Mouse (Mus musculus): ENCODE measurements around the gene Pum3. TPM values are rescaled to one million over a fixed set of nuclear protein-coding genes. Genes with fewer than 3 reads are reported as not detected.

Gene Pum3
- polyA plus RNA-seq, 1 experiment, result 20.3 TPM

DNA sequence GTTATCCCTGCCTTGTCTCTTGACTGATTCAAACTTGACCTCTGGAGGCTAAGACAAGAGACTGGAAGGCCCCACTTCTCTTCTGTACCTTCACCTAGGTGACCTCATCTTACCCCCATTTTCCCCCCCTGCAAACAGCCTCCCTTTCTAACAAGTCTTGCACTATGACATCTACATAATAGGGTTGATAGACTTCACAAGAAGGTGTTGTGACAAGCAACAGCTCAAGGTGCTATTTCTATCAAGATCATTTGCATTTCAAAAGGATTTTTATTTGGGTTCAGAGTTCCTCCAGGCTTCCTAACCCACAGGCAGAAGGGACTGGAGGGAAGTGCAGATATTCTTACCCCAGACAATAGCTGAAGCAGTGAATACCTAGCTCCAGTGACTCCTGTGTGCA is 44.3 kb downstream of the Pum3 start:
- peaks cover 22% of the 10 kb centered on the region for H3K36me3 ChIP-seq (ENCODE audit: control insufficient read depth, insufficient read depth, low read length)
- H3K4me3 ChIP-seq (ENCODE audit: control insufficient read depth, insufficient read depth, low read length), result no peak overlapping the region
- no peaks in the 10 kb centered on the region for H3K4me1 ChIP-seq (replicated peaks; ENCODE audit: control insufficient read depth, insufficient read depth, low read length)
- no peak overlapping the region for H3K27ac ChIP-seq (ENCODE audit: control insufficient read depth, insufficient read depth, low read length)
- TF ChIP-seq POLR2A (IDR thresholded peaks at IDR 0.05; ENCODE audit: control insufficient read depth, extremely low read depth, insufficient read depth, low read length, poor library complexity) (no peak), CTCF (IDR thresholded peaks at IDR 0.05; ENCODE audit: borderline replicate concordance, control insufficient read depth, extremely low read depth, insufficient read depth, low read length, poor library complexity) (no peak)
- no peak for DNase-seq
- H3K27me3 ChIP-seq (ENCODE audit: control insufficient read depth, insufficient read depth, low read length), result no peaks in the 10 kb centered on the region

DNA sequence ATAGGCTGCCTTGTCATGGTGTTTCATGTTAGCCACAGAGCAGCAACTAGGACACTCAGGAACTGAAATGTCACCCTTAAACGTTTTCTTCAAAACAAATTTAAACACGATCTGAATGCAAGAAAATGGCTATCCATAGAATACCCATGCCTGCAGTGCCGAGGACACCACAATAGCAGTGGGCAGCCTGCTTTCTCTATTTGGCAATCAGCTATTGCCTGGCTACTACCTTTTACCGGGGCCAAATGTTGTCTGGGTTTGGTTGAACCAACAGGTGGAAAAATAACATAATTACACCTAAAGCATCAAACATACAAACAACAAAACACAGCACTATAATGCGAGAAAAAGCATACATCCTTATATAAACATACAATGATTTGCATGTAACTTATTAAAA is 46.4 kb downstream of the Pum3 start:
- DNase-seq, result no peak
- Histone ChIP-seq H3K4me1 (replicated peaks; ENCODE audit: control insufficient read depth, insufficient read depth, low read length) (no peaks in the 10 kb centered on the region), H3K27ac (ENCODE audit: control insufficient read depth, insufficient read depth, low read length) (no peak overlapping the region), H3K4me3 (ENCODE audit: control insufficient read depth, insufficient read depth, low read length) (no peak overlapping the region), H3K36me3 (ENCODE audit: control insufficient read depth, insufficient read depth, low read length) (peaks cover 10% of the 10 kb centered on the region), H3K27me3 (ENCODE audit: control insufficient read depth, insufficient read depth, low read length) (no peaks in the 10 kb centered on the region)
- WGBS, result 87% methylated on average over 5 of the region's 5 CpGs
- TF ChIP-seq POLR2A (IDR thresholded peaks at IDR 0.05; ENCODE audit: control insufficient read depth, extremely low read depth, insufficient read depth, low read length, poor library complexity) (no peak), CTCF (IDR thresholded peaks at IDR 0.05; ENCODE audit: borderline replicate concordance, control insufficient read depth, extremely low read depth, insufficient read depth, low read length, poor library complexity) (no peak)

DNA sequence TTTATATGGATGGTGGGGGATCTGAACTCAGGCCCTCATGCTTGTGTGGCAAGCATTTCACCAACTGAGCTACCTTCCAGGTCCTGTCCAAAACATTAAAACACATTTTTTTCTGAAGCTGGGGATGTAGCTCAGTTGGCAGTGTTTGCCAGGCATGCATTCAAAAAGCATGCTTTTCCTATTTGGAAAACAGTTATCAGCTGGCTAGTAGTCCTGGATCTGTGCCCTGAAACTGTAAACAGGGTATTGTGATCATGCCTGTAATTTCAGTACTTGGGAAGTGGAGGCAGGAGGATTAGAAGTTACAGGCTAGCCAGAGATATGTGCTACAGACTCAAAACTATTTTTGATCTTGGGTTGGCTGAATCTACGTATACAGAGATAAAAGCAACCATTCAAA is 47.5 kb downstream of the Pum3 start:
- 81% methylated on average over 1 of the region's 1 CpGs for WGBS
- H3K4me3 ChIP-seq (ENCODE audit: control insufficient read depth, insufficient read depth, low read length), result no peak overlapping the region
- no peaks in the 10 kb centered on the region for H3K27me3 ChIP-seq (ENCODE audit: control insufficient read depth, insufficient read depth, low read length)
- DNase-seq, result no peak
- no peak overlapping the region for H3K27ac ChIP-seq (ENCODE audit: control insufficient read depth, insufficient read depth, low read length)
- H3K36me3 ChIP-seq (ENCODE audit: control insufficient read depth, insufficient read depth, low read length), result peaks cover 10% of the 10 kb centered on the region
- TF ChIP-seq POLR2A (IDR thresholded peaks at IDR 0.05; ENCODE audit: control insufficient read depth, extremely low read depth, insufficient read depth, low read length, poor library complexity) (no peak), CTCF (IDR thresholded peaks at IDR 0.05; ENCODE audit: borderline replicate concordance, control insufficient read depth, extremely low read depth, insufficient read depth, low read length, poor library complexity) (no peak)
- H3K4me1 ChIP-seq (replicated peaks; ENCODE audit: control insufficient read depth, insufficient read depth, low read length), result no peaks in the 10 kb centered on the region

- no peaks in the 10 kb centered on the region for H3K27me3 ChIP-seq (ENCODE audit: control insufficient read depth, insufficient read depth, low read length)
- H3K4me1 ChIP-seq (replicated peaks; ENCODE audit: control insufficient read depth, insufficient read depth, low read length), result no peaks in the 10 kb centered on the region
- H3K36me3 ChIP-seq (ENCODE audit: control insufficient read depth, insufficient read depth, low read length), result no peaks in the 10 kb centered on the region
- 85% methylated on average over 2 of the region's 2 CpGs for WGBS
- DNase-seq, result no peak
- no peak for TF ChIP-seq CTCF (IDR thresholded peaks at IDR 0.05; ENCODE audit: borderline replicate concordance, control insufficient read depth, extremely low read depth, insufficient read depth, low read length, poor library complexity)
- no peak for TF ChIP-seq POLR2A (IDR thresholded peaks at IDR 0.05; ENCODE audit: control insufficient read depth, extremely low read depth, insufficient read depth, low read length, poor library complexity)
- no peak overlapping the region for H3K27ac ChIP-seq (ENCODE audit: control insufficient read depth, insufficient read depth, low read length)
- H3K4me3 ChIP-seq (ENCODE audit: control insufficient read depth, insufficient read depth, low read length), result no peak overlapping the region
Measured at GRCm38 (mm10) chr19:27379712-27380401, 49.8 kb downstream of the Pum3 start.

DNA sequence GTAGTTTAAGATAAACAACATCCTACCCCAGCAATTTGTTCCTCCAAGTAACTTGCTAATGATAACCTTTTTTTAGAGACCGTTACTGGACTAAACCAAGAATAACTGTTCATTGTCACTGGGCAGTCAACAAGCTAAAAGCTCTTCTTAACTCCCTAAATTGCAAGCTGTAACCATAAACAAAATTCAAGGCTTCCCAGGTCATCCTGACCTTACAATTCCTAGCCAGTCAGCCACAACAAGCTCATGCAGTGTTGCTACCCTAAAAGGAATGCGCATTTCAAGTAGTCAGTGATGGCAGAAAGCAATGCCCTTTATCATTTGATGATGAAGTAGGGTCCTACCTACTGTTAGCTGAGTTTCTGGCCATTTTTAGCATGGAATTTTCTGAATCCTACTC is 58.8 kb downstream of the Pum3 start:
- H3K27me3 ChIP-seq (ENCODE audit: control insufficient read depth, insufficient read depth, low read length), result no peaks in the 10 kb centered on the region
- TF ChIP-seq CTCF (IDR thresholded peaks at IDR 0.05; ENCODE audit: borderline replicate concordance, control insufficient read depth, extremely low read depth, insufficient read depth, low read length, poor library complexity), result no peak
- TF ChIP-seq POLR2A (IDR thresholded peaks at IDR 0.05; ENCODE audit: control insufficient read depth, extremely low read depth, insufficient read depth, low read length, poor library complexity), result no peak
- H3K4me1 ChIP-seq (replicated peaks; ENCODE audit: control insufficient read depth, insufficient read depth, low read length), result no peaks in the 10 kb centered on the region
- no peaks in the 10 kb centered on the region for H3K36me3 ChIP-seq (ENCODE audit: control insufficient read depth, insufficient read depth, low read length)
- 98% methylated on average over 2 of the region's 2 CpGs for WGBS
- no peak overlapping the region for H3K4me3 ChIP-seq (ENCODE audit: control insufficient read depth, insufficient read depth, low read length)
- no peak overlapping the region for H3K27ac ChIP-seq (ENCODE audit: control insufficient read depth, insufficient read depth, low read length)
- DNase-seq, result no peak

DNA sequence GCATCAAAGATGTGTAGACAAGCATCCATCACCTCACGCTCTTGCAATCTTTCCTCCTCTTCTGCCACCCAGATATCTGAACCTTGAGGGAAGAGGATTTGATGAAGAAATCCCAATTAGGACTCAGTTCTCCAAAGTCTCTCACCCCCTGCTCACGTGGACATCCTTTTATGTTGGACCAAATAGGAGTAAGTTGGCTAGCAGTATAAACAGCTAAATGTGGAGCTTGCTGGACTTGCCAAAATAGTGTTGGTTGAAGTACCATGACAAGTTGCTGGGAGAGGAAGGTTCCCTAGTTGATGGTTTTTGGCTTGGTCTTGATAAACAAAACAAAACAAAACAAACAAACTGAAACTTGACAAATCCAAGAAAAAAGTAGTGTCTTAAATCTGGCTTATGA is 59.5 kb downstream of the Pum3 start:
- no peak for TF ChIP-seq POLR2A (IDR thresholded peaks at IDR 0.05; ENCODE audit: control insufficient read depth, extremely low read depth, insufficient read depth, low read length, poor library complexity)
- 87% methylated on average over 2 of the region's 2 CpGs for WGBS
- no peaks in the 10 kb centered on the region for H3K4me1 ChIP-seq (replicated peaks; ENCODE audit: control insufficient read depth, insufficient read depth, low read length)
- no peaks in the 10 kb centered on the region for H3K27me3 ChIP-seq (ENCODE audit: control insufficient read depth, insufficient read depth, low read length)
- no peak overlapping the region for H3K4me3 ChIP-seq (ENCODE audit: control insufficient read depth, insufficient read depth, low read length)
- no peaks in the 10 kb centered on the region for H3K36me3 ChIP-seq (ENCODE audit: control insufficient read depth, insufficient read depth, low read length)
- no peak for DNase-seq
- H3K27ac ChIP-seq (ENCODE audit: control insufficient read depth, insufficient read depth, low read length), result no peak overlapping the region
